Mouse (Mus musculus): ENCODE results near the gene Tgtp2.

DNA sequence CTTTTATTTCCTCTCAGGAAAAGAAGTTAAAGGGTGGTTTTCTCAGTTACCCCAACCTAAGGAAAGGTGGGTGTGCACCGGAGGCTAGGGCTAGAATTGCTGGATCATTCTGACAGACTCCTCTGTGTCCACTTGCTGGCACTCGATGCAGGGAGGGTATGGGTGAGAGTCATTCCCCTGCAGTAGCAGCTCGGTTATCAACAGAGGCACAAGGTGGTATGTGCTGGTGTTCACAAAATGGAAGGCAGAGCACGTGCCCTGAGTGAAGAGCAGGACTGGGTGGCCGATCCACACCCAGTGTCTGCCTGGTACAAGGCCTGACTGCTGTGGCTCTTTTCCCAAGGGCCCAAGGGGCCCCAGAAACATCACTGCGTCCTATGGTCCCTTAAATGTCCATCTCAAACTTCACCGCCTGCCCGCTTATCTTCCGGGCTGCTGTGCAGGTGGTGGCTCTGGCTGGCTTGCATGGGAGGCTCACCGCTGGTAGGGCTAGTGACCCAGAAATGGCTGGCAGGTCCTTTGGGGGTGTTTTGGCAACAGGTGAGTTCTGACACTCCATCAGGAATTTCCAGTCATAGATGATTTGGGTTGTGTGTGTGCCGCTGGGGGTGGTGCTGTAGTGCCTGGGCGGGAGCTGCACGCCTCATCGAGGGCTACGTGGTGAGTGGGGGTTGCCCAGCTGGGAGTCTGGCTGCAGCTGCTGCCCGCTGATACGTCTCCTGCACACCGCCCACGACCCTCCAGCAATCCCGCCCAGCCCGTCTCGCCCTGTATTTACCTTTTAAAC, 24.0 kb upstream of the Tgtp2 start:
- TF ChIP-seq CTCF (IDR thresholded peaks at IDR 0.05; ENCODE audit: borderline replicate concordance, control insufficient read depth, extremely low read depth, insufficient read depth, low read length, poor library complexity): no peak
- no peak for TF ChIP-seq POLR2A (IDR thresholded peaks at IDR 0.05; ENCODE audit: control insufficient read depth, extremely low read depth, insufficient read depth, low read length, poor library complexity)

All from thymus, adult 2 months (tissue).